Comparison of ENCODE assay signal across 7 mouse cellular contexts in genomic region chr19:36057231-36057811, GRCm38 (mm10). TPM values are rescaled to one million over a fixed set of nuclear protein-coding genes. Genes with fewer than 3 reads are reported as not detected.
DNase-seq lines count a peak whose midpoint lies in the region; ATAC-seq and TF ChIP-seq lines count a peak whose summit lies in the region.

Htr7 (minus strand) TSS chr19:36057507.

- no peak for TF ChIP-seq POLR2A in ES-Bruce4 (IDR thresholded peaks at IDR 0.05; ENCODE audit: insufficient read depth, low read length)

- peaks cover 9% of the 10 kb centered on the region for H3K27me3 ChIP-seq in ES-Bruce4 (ENCODE audit: control insufficient read depth, insufficient read depth, low read length, poor library complexity, severe bottlenecking)
- peaks cover 40% of the 10 kb centered on the region for H3K27me3 ChIP-seq in forebrain, embryonic 13.5 days
- H3K27me3 ChIP-seq in hindbrain, embryonic 11.5 days (ENCODE audit: control insufficient read depth, insufficient read depth, low read length) = peaks cover 15% of the 10 kb centered on the region
- H3K27me3 ChIP-seq in midbrain, embryonic 13.5 days = peaks cover 39% of the 10 kb centered on the region
- H3K27me3 ChIP-seq in stomach, embryonic 15.5 days (replicated peaks) = peaks cover 36% of the 10 kb centered on the region

- under 1% methylated on average over 43 of the region's 86 CpGs for WGBS in forebrain, embryonic 13.5 days
- 0% methylated on average over 47 of the region's 86 CpGs for WGBS in hindbrain, embryonic 11.5 days
- under 1% methylated on average over 61 of the region's 86 CpGs for WGBS in midbrain, embryonic 13.5 days
- WGBS in stomach, embryonic 15.5 days = under 1% methylated on average over 73 of the region's 86 CpGs

- peak within 1 kb of the TSS; percentile 88 for H3K4me2 ChIP-seq in forebrain, embryonic 13.5 days
- peak within 1 kb of the TSS; percentile 78 for H3K4me2 ChIP-seq in hindbrain, embryonic 11.5 days (replicated peaks; ENCODE audit: low read depth, low read length)
- H3K4me2 ChIP-seq in midbrain, embryonic 13.5 days (replicated peaks) = peak within 1 kb of the TSS; percentile 81
- peak within 1 kb of the TSS; percentile 94 for H3K4me2 ChIP-seq in stomach, embryonic 15.5 days

- peak; percentile 96 for ATAC-seq in forebrain, embryonic 13.5 days
- ATAC-seq in hindbrain, embryonic 11.5 days (ENCODE audit: low FRiP score) = peak; percentile 97
- peak; percentile 98 for ATAC-seq in midbrain, embryonic 13.5 days
- peak; percentile 77 for ATAC-seq in stomach, embryonic 15.5 days (ENCODE audit: insufficient read depth, low FRiP score, low read depth)

- no peak within 1 kb of the TSS for H3K27ac ChIP-seq in ES-Bruce4 (ENCODE audit: insufficient read depth, low read length)
- no peak within 1 kb of the TSS for H3K27ac ChIP-seq in forebrain, embryonic 13.5 days
- no peak within 1 kb of the TSS for H3K27ac ChIP-seq in hindbrain, embryonic 11.5 days (ENCODE audit: low read depth, low read length)
- H3K27ac ChIP-seq in midbrain, embryonic 13.5 days = no peak within 1 kb of the TSS
- H3K27ac ChIP-seq in stomach, embryonic 15.5 days = no peak within 1 kb of the TSS

- TF ChIP-seq EP300 in ES-Bruce4 (IDR thresholded peaks at IDR 0.05; ENCODE audit: insufficient read depth, low read depth, low read length) = no peak

- H3K36me3 ChIP-seq in ES-Bruce4 (ENCODE audit: control insufficient read depth, insufficient read depth, low read length, poor library complexity, severe bottlenecking) = no peaks in the 10 kb centered on the region
- no peaks in the 10 kb centered on the region for H3K36me3 ChIP-seq in forebrain, embryonic 13.5 days (ENCODE audit: poor library complexity, severe bottlenecking)
- H3K36me3 ChIP-seq in hindbrain, embryonic 11.5 days (ENCODE audit: control insufficient read depth, insufficient read depth, low read length) = no peaks in the 10 kb centered on the region
- H3K36me3 ChIP-seq in midbrain, embryonic 13.5 days = no peaks in the 10 kb centered on the region
- H3K36me3 ChIP-seq in stomach, embryonic 15.5 days = no peaks in the 10 kb centered on the region

- peak; percentile 13 for TF ChIP-seq CTCF in ES-Bruce4 (IDR thresholded peaks at IDR 0.05; ENCODE audit: low read depth, low read length)

- intact Hi-C loops in left cerebral cortex, postnatal 36 days (cut with DNase I) = loop anchor here (5.0 to 10.0 kb wide), 2 partner anchors 560 to 643 kb away; no protein-coding TSS in a partner anchor

- peak; percentile 48 for DNase-seq in ZHBTc4 (ENCODE audit: low read depth, low spot score)
- DNase-seq in hindbrain, embryonic 11.5 days (ENCODE audit: low spot score) = peak; percentile 83
- peak; percentile 25 to 64 for DNase-seq in left cerebral cortex, postnatal 36 days (ENCODE audit: low spot score in 2 of 2)

- H3K9ac ChIP-seq in ES-Bruce4 (ENCODE audit: low read depth, poor library complexity, severe bottlenecking) = peak within 1 kb of the TSS; percentile 63
- H3K9ac ChIP-seq in forebrain, embryonic 13.5 days = peak within 1 kb of the TSS; percentile 60
- peak within 1 kb of the TSS; percentile 46 for H3K9ac ChIP-seq in hindbrain, embryonic 11.5 days (ENCODE audit: low read depth, low read length)
- H3K9ac ChIP-seq in midbrain, embryonic 13.5 days (replicated peaks) = peak within 1 kb of the TSS; percentile 72
- H3K9ac ChIP-seq in stomach, embryonic 15.5 days = no peak within 1 kb of the TSS

- no peaks in the 10 kb centered on the region for H3K4me1 ChIP-seq in ES-Bruce4 (ENCODE audit: control insufficient read depth, insufficient read depth, low read length)
- H3K4me1 ChIP-seq in forebrain, embryonic 13.5 days = peaks cover 9% of the 10 kb centered on the region
- no peaks in the 10 kb centered on the region for H3K4me1 ChIP-seq in hindbrain, embryonic 11.5 days (replicated peaks; ENCODE audit: control insufficient read depth, insufficient read depth, low read length)
- H3K4me1 ChIP-seq in midbrain, embryonic 13.5 days (replicated peaks) = peaks cover 12% of the 10 kb centered on the region; the same call in 1 of the 2 replicates
- peaks cover 6% of the 10 kb centered on the region; the same call in 1 of the 2 replicates for H3K4me1 ChIP-seq in stomach, embryonic 15.5 days

- H3K9me3 ChIP-seq in ES-Bruce4 (replicated peaks; ENCODE audit: control insufficient read depth, insufficient read depth, low read length, poor library complexity, severe bottlenecking) = no peaks in the 10 kb centered on the region
- no peaks in the 10 kb centered on the region for H3K9me3 ChIP-seq in forebrain, embryonic 13.5 days (replicated peaks)
- H3K9me3 ChIP-seq in hindbrain, embryonic 11.5 days (ENCODE audit: control insufficient read depth, low read length) = no peaks in the 10 kb centered on the region
- no peaks in the 10 kb centered on the region for H3K9me3 ChIP-seq in midbrain, embryonic 13.5 days
- H3K9me3 ChIP-seq in stomach, embryonic 15.5 days = no peaks in the 10 kb centered on the region

- H3K4me3 ChIP-seq in ES-Bruce4 (ENCODE audit: low read depth, low read length) = peak within 1 kb of the TSS; percentile 68
- peak within 1 kb of the TSS; percentile 66 for H3K4me3 ChIP-seq in forebrain, embryonic 13.5 days
- H3K4me3 ChIP-seq in hindbrain, embryonic 11.5 days (ENCODE audit: low read depth, low read length) = peak within 1 kb of the TSS; percentile 54
- H3K4me3 ChIP-seq in midbrain, embryonic 13.5 days (replicated peaks) = peak within 1 kb of the TSS; percentile 69
- H3K4me3 ChIP-seq in stomach, embryonic 15.5 days (replicated peaks) = peak within 1 kb of the TSS; percentile 54

RNA-seq across cellular contexts. Expression of gene Htr7, which starts in this region (rescaled TPM):
- polyA plus RNA-seq in ES-Bruce4 (2011; ENCODE audit: insufficient read depth, insufficient read length, low read depth, missing spikeins) = not detected in 2 replicates
- 0.75 and 0.94 TPM in 2 replicates for polyA plus RNA-seq in forebrain, embryonic 13.5 days (2015; fragmentation: Nextera tagmentation; extraction: Ambion mirVana)
- polyA plus RNA-seq in hindbrain, embryonic 11.5 days (2014; fragmentation: Nextera tagmentation; extraction: Ambion mirVana) = 0.32 and 0.99 TPM in 2 replicates
- 10 to 100 TPM; 12.4 to 12.6 TPM for total RNA-seq in left cerebral cortex, postnatal 36 days (2021)
- 2.5 and 3.1 TPM in 2 replicates for polyA plus RNA-seq in midbrain, embryonic 13.5 days (2015; fragmentation: Nextera tagmentation; extraction: Ambion mirVana)
- polyA plus RNA-seq in stomach, embryonic 15.5 days (2015; fragmentation: Nextera tagmentation; extraction: Ambion mirVana) = 0.08 and 0.09 TPM in 2 replicates

Comparison
In these comparisons a context has a peak if more than half of its experiments do, and no peak if none do; other contexts are left out.
1. Peak in ATAC-seq, H3K4me3 ChIP-seq, H3K9ac ChIP-seq and H3K4me2 ChIP-seq in forebrain, embryonic 13.5 days; RNA of the gene not detected or under 1 TPM.
2. Peak in DNase-seq, ATAC-seq, H3K4me3 ChIP-seq, H3K9ac ChIP-seq and H3K4me2 ChIP-seq in hindbrain, embryonic 11.5 days; RNA of the gene not detected or under 1 TPM.
3. Peak in ATAC-seq, H3K4me3 ChIP-seq and H3K4me2 ChIP-seq in stomach, embryonic 15.5 days; RNA of the gene not detected or under 1 TPM.